Mouse (Mus musculus): ENCODE data around the gene Gm2a. TPM values are rescaled to one million over a fixed set of nuclear protein-coding genes. Genes with fewer than 3 reads are reported as not detected.

The Gm2a gene
- polyA plus RNA-seq, 1 experiment from 2014 or later = 23.2 TPM

DNA sequence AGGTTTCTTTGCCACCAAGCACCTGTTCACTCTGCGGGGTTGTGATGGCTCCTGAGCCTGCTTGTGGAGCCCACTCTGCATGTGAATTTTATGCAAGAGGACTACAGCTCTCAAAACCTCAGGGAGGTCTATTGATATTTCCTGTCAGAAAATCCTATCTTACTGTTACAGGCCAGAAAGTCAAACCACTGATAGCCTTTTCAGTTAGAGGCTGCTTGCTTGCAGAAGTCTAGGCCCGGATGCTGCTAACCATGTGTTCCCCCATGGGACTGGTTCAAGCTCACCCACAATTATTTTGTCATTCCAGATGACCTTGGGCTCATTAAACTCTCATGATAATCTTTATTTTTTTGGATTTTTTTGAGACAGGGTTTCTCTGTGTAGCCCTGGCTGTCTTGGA, 19.1 kb downstream of the Gm2a start:
- no peaks in the 10 kb centered on the region for H3K9me3 ChIP-seq
- no peak for ATAC-seq (replicated peaks)
- 95% methylated on average over 2 of the region's 2 CpGs for WGBS
- H3K4me1 ChIP-seq = peaks cover 7% of the 10 kb centered on the region; the same call in 1 of the 2 replicates
- H3K4me3 ChIP-seq = no peak overlapping the region
- H3K9ac ChIP-seq = no peak overlapping the region
- no peaks in the 10 kb centered on the region for H3K27me3 ChIP-seq (replicated peaks)
- no peaks in the 10 kb centered on the region for H3K36me3 ChIP-seq (replicated peaks)
- H3K27ac ChIP-seq = no peak overlapping the region
- H3K4me2 ChIP-seq = no peak overlapping the region

DNA sequence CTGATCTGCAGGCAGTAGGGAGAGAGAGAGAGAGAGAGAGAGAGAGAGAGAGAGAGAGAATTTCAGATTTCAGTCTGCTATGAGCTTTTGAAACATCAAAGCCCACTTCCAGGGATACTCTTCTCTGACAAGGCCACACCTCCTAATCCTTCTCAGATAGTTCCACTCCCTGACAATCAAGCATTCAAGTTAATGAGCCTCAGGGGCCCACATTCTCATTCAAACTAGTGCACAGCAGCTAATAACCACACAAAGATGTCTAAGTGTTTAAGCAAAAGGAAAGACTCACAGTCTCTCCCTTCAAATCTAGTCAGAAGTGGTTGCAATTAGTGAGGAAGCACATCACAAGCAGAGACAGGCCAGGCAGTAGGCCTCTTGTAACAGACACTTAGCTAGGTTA, 22.4 kb downstream of the Gm2a start:
- no peak overlapping the region for H3K27ac ChIP-seq
- no peaks in the 10 kb centered on the region for H3K9me3 ChIP-seq
- H3K9ac ChIP-seq = no peak overlapping the region
- H3K4me1 ChIP-seq = peaks cover 7% of the 10 kb centered on the region; the same call in 1 of the 2 replicates
- no peak for ATAC-seq (replicated peaks)
- H3K4me3 ChIP-seq = no peak overlapping the region
- no peaks in the 10 kb centered on the region for H3K27me3 ChIP-seq (replicated peaks)
- H3K36me3 ChIP-seq (replicated peaks) = no peaks in the 10 kb centered on the region
- no peak overlapping the region for H3K4me2 ChIP-seq

- no peaks in the 10 kb centered on the region for H3K9me3 ChIP-seq
- H3K27me3 ChIP-seq (replicated peaks) = no peaks in the 10 kb centered on the region
- ATAC-seq (replicated peaks) = no peak
- WGBS = 78% methylated on average over 8 of the region's 8 CpGs
- no peak overlapping the region for H3K4me2 ChIP-seq
- H3K4me1 ChIP-seq = peaks cover 7% of the 10 kb centered on the region; the same call in 1 of the 2 replicates
- no peak overlapping the region for H3K9ac ChIP-seq
- no peaks in the 10 kb centered on the region for H3K36me3 ChIP-seq (replicated peaks)
- H3K27ac ChIP-seq = peak overlapping the region; percentile 57
- H3K4me3 ChIP-seq = no peak overlapping the region
Observed at GRCm38 (mm10) chr11:55120821-55121271, 22.9 kb downstream of the Gm2a start.

DNA sequence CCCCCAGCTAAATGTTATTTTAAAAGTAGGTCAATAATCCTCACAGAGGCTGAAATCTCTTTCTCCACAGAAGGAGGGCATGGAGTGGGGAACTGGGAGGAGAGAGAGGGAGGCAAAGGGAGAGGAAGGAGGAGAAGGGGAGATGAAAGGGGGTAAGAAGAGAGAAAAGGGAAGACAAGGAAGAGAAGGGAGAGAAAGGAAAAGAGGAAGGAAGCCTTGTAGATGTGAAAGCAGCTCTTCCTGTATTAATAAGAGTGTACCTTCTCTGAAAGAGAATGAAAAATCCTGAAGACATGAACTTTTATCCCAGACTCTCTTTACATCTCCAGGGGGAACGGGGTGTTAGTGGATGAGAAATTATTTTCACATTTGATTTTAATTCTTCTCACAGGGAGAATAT, 23.5 kb downstream of the Gm2a start:
- Histone ChIP-seq H3K27ac (peak overlapping the region; percentile 57; the same call in 1 of the 2 replicates), H3K4me3 (no peak overlapping the region), H3K36me3 (replicated peaks) (no peaks in the 10 kb centered on the region), H3K4me2 (no peak overlapping the region), H3K9ac (no peak overlapping the region), H3K4me1 (peaks cover 7% of the 10 kb centered on the region; the same call in 1 of the 2 replicates), H3K9me3 (no peaks in the 10 kb centered on the region), H3K27me3 (replicated peaks) (no peaks in the 10 kb centered on the region)
- WGBS = 89% methylated on average over 1 of the region's 1 CpGs
- no peak for ATAC-seq (replicated peaks)

DNA sequence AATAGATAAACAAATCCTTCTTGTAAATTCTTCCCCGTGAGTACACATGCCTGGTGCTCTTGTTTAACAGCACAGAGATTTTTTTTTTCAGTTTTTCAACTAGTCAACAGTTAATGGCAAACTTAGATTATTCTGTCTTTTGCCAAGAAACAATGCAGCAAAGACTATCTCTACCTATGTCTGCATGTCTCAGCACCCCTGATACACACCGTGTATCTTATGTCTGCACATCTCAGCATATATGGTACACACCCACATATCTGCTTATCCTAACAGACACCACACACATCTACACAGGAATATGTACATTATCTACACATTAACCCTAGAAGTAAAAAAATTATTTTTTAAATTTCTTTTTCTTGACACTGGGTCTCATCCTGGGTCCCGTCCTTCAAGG, 28.7 kb downstream of the Gm2a start:
- H3K4me1 ChIP-seq = no peaks in the 10 kb centered on the region
- no peak overlapping the region for H3K9ac ChIP-seq
- no peaks in the 10 kb centered on the region for H3K9me3 ChIP-seq
- no peak overlapping the region for H3K4me3 ChIP-seq
- no peaks in the 10 kb centered on the region for H3K27me3 ChIP-seq (replicated peaks)
- H3K36me3 ChIP-seq (replicated peaks) = no peaks in the 10 kb centered on the region
- WGBS = 84% methylated on average over 3 of the region's 3 CpGs
- H3K4me2 ChIP-seq = no peak overlapping the region
- no peak overlapping the region for H3K27ac ChIP-seq
- ATAC-seq (replicated peaks) = no peak

- ATAC-seq (replicated peaks) = no peak
- Histone ChIP-seq H3K4me3 (no peak overlapping the region), H3K27ac (no peak overlapping the region), H3K36me3 (replicated peaks) (no peaks in the 10 kb centered on the region), H3K4me1 (no peaks in the 10 kb centered on the region), H3K4me2 (no peak overlapping the region), H3K9me3 (no peaks in the 10 kb centered on the region), H3K27me3 (replicated peaks) (no peaks in the 10 kb centered on the region), H3K9ac (no peak overlapping the region)
- 56% methylated on average over 6 of the region's 6 CpGs for WGBS
Observed at GRCm38 (mm10) chr11:55127937-55128336, 30.0 kb downstream of the Gm2a start.

DNA sequence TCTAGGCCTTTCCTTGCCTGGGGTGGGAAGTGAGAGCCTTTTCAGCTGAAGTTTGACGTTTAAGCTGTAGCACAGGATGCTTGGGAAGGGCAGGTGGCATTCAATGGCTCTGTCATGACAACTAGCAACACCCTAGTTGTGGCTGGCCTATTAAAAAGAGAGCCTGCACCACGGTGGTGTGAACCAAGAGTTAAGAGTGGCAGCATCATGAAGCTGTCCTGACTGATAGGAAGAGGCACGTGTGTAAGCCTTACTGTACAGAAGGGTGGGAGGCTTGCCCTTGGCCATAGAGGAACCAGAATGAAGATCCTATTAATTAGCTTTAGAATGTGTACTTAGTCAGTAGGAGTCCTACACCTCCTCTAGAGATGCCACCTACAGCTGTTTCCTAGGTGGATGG, 30.5 kb downstream of the Gm2a start:
- Histone ChIP-seq H3K36me3 (replicated peaks) (no peaks in the 10 kb centered on the region), H3K9me3 (no peaks in the 10 kb centered on the region), H3K27me3 (replicated peaks) (no peaks in the 10 kb centered on the region), H3K4me1 (no peaks in the 10 kb centered on the region), H3K4me3 (no peak overlapping the region), H3K4me2 (no peak overlapping the region), H3K9ac (no peak overlapping the region), H3K27ac (no peak overlapping the region)
- 70% methylated on average over 3 of the region's 3 CpGs for WGBS
- ATAC-seq (replicated peaks) = no peak

GRCm38 (mm10) chr11:55131077-55131742, 33.3 kb downstream of the Gm2a start:
- WGBS = 90% methylated on average over 11 of the region's 11 CpGs
- Histone ChIP-seq H3K4me2 (no peak overlapping the region), H3K4me1 (no peaks in the 10 kb centered on the region), H3K9ac (no peak overlapping the region), H3K9me3 (no peaks in the 10 kb centered on the region), H3K27me3 (replicated peaks) (no peaks in the 10 kb centered on the region), H3K4me3 (no peak overlapping the region), H3K36me3 (replicated peaks) (no peaks in the 10 kb centered on the region), H3K27ac (no peak overlapping the region)
- ATAC-seq (replicated peaks) = no peak

- Histone ChIP-seq H3K4me3 (no peak overlapping the region), H3K36me3 (replicated peaks) (no peaks in the 10 kb centered on the region), H3K4me2 (no peak overlapping the region), H3K27me3 (replicated peaks) (no peaks in the 10 kb centered on the region), H3K9ac (no peak overlapping the region), H3K4me1 (no peaks in the 10 kb centered on the region), H3K9me3 (no peaks in the 10 kb centered on the region), H3K27ac (no peak overlapping the region)
- ATAC-seq (replicated peaks) = no peak
- 76% methylated on average over 1 of the region's 1 CpGs for WGBS
Observed at GRCm38 (mm10) chr11:55131946-55132345, 34.0 kb downstream of the Gm2a start.

DNA sequence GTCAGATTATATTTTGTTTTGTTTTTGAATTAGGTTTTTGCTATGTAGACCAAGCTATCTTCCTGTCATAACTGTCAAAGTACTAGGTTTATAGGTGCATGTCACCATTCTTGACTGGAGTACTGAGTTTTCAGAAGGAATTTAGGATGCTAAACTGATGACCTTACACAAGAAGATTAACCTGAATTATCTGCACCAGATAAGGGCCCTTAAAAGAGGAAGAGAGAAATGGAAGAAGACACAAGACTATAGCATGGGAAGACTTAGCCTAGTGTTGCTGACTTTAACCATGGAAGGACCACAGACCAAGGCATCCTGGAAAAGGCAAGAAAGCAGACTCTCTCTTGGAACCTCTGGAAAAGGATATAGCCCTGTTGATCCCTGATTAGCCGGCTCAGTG, 35.3 kb downstream of the Gm2a start:
- H3K4me2 ChIP-seq = no peak overlapping the region
- H3K27ac ChIP-seq = no peak overlapping the region
- H3K9me3 ChIP-seq = no peaks in the 10 kb centered on the region
- H3K9ac ChIP-seq = no peak overlapping the region
- H3K27me3 ChIP-seq (replicated peaks) = no peaks in the 10 kb centered on the region
- H3K36me3 ChIP-seq (replicated peaks) = no peaks in the 10 kb centered on the region
- no peak overlapping the region for H3K4me3 ChIP-seq
- H3K4me1 ChIP-seq = no peaks in the 10 kb centered on the region
- ATAC-seq (replicated peaks) = no peak
- WGBS = 100% methylated on average over 1 of the region's 1 CpGs

DNA sequence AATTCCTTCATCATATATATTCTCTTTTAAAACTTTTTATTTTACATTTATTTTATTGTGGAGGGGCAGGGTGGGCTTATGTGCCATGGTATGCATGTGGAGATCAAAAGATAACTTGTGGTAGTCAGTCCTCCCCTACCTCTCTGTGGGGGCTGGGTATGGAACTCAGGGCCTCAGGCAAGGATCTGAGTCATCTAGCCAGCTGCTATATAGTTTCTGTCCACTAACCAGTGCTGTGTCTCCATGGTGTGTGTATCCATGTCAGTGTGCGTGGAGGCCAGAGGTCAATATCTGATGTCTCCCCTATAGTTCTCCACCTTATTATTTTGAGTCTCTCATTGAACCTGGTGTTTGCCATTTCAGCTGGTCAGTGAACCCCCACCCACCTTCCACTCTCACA, 36.5 kb downstream of the Gm2a start:
- H3K4me3 ChIP-seq = no peak overlapping the region
- no peak overlapping the region for H3K4me2 ChIP-seq
- ATAC-seq (replicated peaks) = no peak
- H3K27me3 ChIP-seq (replicated peaks) = no peaks in the 10 kb centered on the region
- H3K36me3 ChIP-seq (replicated peaks) = no peaks in the 10 kb centered on the region
- no peaks in the 10 kb centered on the region for H3K9me3 ChIP-seq
- no peak overlapping the region for H3K27ac ChIP-seq
- H3K4me1 ChIP-seq = no peaks in the 10 kb centered on the region
- H3K9ac ChIP-seq = no peak overlapping the region
- 100% methylated on average over 1 of the region's 1 CpGs for WGBS

DNA sequence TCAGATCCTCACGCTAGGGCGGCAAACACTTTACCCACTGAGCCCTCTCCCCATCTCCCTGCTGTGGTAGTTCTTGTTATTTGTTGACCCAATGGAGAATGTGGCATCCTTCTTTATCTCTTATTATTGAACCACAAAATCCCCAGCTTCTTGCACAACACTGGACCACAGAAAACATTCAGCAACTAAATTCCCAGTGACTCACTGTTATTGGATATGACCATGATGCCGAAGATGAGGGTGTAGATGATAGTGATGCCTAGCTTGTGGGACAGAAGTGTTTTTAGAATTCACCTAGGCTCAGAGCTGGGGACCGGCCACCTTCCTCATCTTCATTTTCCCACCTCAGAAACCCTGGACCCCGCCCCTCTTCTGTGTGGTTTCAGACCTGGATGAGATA, 37.0 kb downstream of the Gm2a start:
- Histone ChIP-seq H3K36me3 (replicated peaks) (no peaks in the 10 kb centered on the region), H3K4me1 (no peaks in the 10 kb centered on the region), H3K9me3 (no peaks in the 10 kb centered on the region), H3K4me2 (no peak overlapping the region), H3K4me3 (no peak overlapping the region), H3K27me3 (replicated peaks) (no peaks in the 10 kb centered on the region), H3K9ac (no peak overlapping the region), H3K27ac (no peak overlapping the region)
- WGBS = 89% methylated on average over 5 of the region's 5 CpGs
- no peak for ATAC-seq (replicated peaks)

- no peaks in the 10 kb centered on the region for H3K9me3 ChIP-seq
- WGBS = 85% methylated on average over 15 of the region's 15 CpGs
- no peak overlapping the region for H3K4me3 ChIP-seq
- no peaks in the 10 kb centered on the region for H3K27me3 ChIP-seq (replicated peaks)
- no peak overlapping the region for H3K27ac ChIP-seq
- no peaks in the 10 kb centered on the region for H3K4me1 ChIP-seq
- no peak overlapping the region for H3K9ac ChIP-seq
- no peak overlapping the region for H3K4me2 ChIP-seq
- ATAC-seq (replicated peaks) = no peak
- H3K36me3 ChIP-seq (replicated peaks) = no peaks in the 10 kb centered on the region
Observed at GRCm38 (mm10) chr11:55136770-55137547, 39.0 kb downstream of the Gm2a start.

All from midbrain, embryonic 15.5 days (tissue).